Mouse (Mus musculus) kidney, postnatal 14 days (tissue): Measurements from ENCODE around the gene C130050O18Rik.

ENCODE experiments used
- DNase-seq: peaks from one replicate; pipeline ENCODE4 v3.0.0; 2022; ENCODE audit warnings: mixed read lengths

The C130050O18Rik gene

DNA sequence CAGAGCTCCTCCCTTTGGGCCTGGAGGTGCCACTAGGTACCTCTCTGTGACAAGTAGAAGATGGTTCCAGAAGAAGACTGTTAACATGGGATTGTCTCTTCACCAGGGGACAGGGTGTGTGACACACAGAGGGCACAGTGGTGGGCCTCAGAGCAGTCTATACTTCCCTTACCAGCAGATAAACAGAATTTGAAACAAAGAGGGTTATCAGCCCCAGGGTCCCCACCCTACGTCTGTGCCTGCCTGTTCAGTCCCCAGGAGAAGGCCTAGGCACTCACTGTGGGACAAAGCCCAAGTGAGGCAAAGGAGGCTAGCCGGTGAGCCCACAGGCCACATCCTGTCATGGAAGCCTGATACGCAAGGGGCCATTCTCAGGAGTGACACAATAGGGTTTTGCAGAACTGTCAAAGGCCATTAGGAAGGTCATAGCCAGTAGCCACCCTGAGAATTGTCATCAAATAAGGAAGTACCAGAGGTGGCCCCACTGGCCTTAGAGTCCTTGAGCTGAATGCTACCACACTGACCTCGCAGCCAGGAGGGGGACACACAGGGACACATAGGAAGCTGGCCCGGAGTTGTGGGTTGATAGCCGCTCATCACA, at the start of gene C130050O18Rik:
Gene C130050O18Rik (plus strand): TSS at position 480 of the 601 bp plus-strand sequence.
- DNase-seq, result no peak

- peak; percentile 71 for DNase-seq
Measured at GRCm38 (mm10) chr5:139358653-139359052, 46.4 kb upstream of the C130050O18Rik start.

- no peak for DNase-seq
Measured at GRCm38 (mm10) chr5:139359244-139359643, 45.8 kb upstream of the C130050O18Rik start.

GRCm38 (mm10) chr5:139363858-139364257, 41.2 kb upstream of the C130050O18Rik start:
- no peak for DNase-seq

GRCm38 (mm10) chr5:139364260-139364910, 40.7 kb upstream of the C130050O18Rik start:
- peak; percentile 92 for DNase-seq

DNA sequence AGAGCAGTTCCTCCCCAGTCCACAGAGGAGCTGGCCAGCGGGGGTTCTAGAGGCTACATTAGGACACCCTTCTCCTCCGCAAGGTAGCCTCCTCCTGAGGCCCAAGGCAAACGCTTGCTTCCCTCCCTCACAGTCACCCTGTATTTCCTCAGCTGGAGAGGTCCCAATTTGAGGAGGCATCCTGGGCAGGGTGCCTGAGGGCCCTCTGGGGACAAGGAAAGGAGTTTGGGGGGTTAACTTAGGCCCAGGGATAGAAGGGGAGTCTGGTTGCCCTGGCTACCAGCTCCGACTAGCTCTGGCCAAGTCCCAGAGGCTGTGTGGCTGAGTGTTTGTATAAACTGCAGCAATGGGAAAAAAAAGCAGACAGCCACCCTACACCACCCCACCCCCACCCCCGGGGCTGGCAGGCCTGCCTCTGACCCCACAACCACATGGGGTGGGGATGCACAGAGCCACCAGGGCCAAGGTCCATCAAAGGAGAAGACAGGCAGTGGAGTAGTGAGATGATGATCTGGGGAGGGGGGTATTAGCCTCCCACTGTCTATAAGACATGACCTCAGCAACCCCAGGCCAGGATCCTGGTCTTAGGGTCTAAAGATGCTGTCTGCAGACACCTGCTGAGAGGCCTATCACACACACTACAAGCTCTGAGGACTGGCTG, 40.0 kb upstream of the C130050O18Rik start:
- DNase-seq, result no peak

GRCm38 (mm10) chr5:139365827-139366226, 39.3 kb upstream of the C130050O18Rik start:
- DNase-seq, result no peak

- no peak for DNase-seq
Measured at GRCm38 (mm10) chr5:139366484-139366883, 38.6 kb upstream of the C130050O18Rik start.

DNA sequence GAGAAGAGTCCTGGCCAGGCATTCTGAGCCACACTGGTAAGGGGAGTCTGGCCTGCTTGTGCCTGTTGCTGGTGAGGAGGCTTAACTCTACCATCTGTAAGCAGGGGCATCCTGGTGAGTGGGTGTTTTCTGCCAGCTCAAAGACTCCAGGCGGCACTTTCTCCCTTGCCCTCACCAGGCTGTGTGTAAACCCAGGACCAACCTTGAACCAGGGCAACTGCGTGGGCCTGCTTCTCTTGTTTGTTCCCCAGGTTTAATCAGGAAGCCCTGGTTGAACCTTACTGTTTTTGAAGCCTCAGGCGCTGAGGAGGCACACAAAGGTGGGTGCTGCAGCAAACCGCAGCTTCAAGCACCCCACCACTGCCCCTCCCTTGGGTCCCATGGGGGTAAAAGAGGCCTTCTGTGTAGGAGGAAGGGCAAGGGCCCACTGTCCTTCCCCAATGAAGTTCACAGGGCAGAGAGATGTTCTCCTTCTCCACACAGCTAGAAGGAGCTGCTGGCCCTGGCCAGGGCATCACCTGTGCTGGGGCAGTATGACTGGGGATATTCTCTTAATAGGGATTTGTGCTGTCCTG, 37.1 kb upstream of the C130050O18Rik start:
- no peak for DNase-seq

DNA sequence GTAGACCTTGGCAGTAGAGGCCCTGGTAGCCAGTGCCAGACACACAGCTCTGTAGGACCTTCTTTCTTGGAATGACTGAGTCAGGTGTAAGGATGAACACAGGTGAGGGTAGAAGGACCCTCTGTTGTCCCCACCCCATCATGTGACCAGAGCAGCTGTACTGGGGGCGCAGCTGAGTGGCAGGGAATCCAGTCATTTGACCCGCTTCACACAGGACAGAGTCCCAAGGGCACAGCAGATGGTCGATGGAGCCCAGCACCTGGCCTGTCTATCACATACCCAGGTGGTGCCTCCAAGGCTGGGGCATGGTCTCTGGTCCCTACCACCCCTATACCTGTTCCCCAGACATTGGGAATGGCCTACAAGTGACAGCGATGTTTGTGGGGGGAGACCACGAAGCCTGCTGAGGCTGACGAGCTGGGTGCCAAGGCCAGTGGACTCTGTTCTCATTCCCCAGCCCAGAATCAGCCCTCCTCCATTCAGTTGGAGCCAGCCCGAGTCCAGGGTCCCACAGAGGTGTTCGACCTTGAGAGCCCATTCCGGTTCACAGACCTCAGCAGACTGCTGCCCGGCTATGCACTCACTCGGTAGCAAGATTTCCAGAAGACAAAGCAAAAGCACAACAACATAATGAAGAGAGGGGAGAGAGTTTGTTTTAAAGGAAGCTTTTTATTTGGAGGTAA, 36.3 kb upstream of the C130050O18Rik start:
- peak; percentile 84 for DNase-seq

GRCm38 (mm10) chr5:139370336-139370735, 34.7 kb upstream of the C130050O18Rik start:
- DNase-seq, result no peak

DNA sequence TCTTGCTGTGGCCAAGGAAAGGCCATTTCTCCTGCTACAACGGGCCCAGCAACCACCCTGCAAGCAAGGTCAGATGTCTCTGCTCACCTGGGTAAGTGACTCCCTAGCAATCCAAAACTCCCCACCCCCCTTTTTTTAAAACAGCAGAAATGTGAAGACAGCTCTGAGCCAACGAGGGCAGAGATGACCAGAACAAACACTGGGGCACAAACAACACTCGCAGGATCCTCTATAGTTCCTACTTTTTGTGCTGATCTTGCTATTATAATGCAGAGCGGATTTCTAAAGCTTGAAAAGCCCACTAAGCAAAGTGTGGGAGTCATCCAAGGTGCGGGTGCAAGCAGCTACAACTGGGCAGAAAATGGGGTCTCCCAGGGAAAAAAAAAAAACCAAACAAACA, 34.0 kb upstream of the C130050O18Rik start:
- no peak for DNase-seq

- peak; percentile 97 for DNase-seq
Measured at GRCm38 (mm10) chr5:139371631-139372401, 33.3 kb upstream of the C130050O18Rik start.

DNA sequence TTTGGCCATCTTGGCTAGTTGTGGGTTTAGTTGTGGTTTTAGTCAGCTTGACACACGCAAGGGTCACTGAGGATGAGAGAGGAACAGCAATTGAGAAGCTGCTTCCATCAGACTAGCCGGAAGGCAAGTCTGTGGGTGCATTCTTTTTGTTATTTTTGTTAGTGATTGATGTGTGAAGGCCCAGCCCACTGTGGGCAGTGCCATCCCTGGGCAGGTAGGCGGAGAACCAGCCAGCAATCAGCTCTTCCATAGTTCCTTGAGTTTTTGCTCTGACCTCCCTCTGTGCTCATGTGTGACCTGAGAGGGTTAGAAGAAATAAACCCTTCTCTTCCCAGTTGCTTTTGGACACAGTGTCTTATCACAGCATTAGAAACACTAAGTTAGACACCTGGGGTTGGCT, 32.0 kb upstream of the C130050O18Rik start:
- DNase-seq, result no peak

DNA sequence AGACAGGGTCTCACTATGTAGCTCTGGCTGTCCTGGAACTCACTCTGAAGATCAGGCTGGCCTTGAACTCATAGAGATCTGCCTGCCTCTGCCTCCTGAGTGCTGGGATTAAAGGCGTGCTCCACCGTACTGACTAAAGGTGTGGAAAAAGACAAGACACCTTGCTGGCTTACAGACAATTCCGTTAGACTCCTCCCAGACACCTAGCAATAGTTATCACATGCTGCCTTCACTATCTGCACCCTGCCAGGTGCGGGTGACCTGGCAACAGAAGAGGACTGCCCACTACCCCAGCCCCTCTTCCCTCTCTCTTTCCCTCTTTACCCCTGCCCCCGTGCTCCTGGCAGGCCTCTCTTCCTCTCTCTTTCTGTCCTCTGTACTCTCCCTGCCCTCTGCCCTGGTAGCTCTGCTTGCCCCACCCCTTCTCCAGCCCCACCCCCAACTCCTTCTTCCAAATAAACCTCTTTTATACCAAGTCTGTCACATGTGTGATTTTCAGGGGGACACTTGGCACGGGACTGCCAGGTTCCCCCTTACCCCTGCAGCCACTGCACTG, 31.1 kb upstream of the C130050O18Rik start:
- peak; percentile 55 for DNase-seq

- DNase-seq, result no peak
Measured at GRCm38 (mm10) chr5:139374841-139375240, 30.2 kb upstream of the C130050O18Rik start.

- peak; percentile 86 for DNase-seq
Measured at GRCm38 (mm10) chr5:139377468-139378270, 27.4 kb upstream of the C130050O18Rik start, which contains the start of gene Gpr146. TSS of gene Gpr146 (plus strand) at chr5:139377697.

GRCm38 (mm10) chr5:139378271-139378556, 26.9 kb upstream of the C130050O18Rik start:
- no peak for DNase-seq

GRCm38 (mm10) chr5:139378986-139379629, 26.0 kb upstream of the C130050O18Rik start:
- peak; percentile 94 for DNase-seq

DNA sequence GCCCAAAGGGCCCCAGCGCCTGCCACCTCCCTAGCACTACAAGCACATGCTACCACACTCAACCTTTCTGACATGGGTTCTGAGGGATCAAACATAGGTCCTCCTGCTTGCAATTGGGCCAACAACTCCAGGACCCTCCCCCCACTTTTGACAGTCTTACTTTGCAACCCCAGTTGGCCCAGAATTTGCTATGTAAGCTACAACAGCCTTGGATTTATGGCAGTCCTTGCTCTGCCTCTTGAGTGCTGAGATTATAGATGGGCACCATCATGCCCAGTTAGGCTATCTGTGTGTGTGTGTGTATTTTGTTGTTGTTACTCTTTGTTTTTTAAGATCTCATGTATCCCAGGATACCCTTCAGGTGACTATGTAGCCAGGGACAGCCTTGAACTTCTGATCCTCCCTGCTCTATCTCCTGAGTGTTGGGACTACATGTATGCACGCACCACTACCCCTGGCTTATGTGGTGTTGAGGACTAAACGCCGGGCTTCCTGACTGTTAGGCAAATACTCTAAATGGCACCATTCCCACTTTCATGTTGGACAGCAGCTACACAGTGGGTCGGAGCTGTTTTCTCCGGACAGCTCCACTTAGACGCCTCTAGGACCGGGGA, 25.2 kb upstream of the C130050O18Rik start:
- DNase-seq, result no peak
